Mouse (Mus musculus): ENCODE results near the gene Nasp. TPM values are rescaled to one million over a fixed set of nuclear protein-coding genes. Genes with fewer than 3 reads are reported as not detected.

Nasp gene
- polyA plus RNA-seq, 1 experiment from 2014 or later = 203 TPM

GRCm38 (mm10) chr4:116555413-116556300 is 72.1 kb downstream of the Nasp start, which contains the start of gene Tmem69:
TSS of gene Tmem69 (minus strand) at chr4:116555936.
- peaks cover 21% of the 10 kb centered on the region for H3K36me3 ChIP-seq
- peak within 1 kb of the TSS; percentile 88 for H3K27ac ChIP-seq
- no peaks in the 10 kb centered on the region for H3K9me3 ChIP-seq
- peaks cover 24% of the 10 kb centered on the region for H3K4me1 ChIP-seq
- peak within 1 kb of the TSS; percentile 91 for H3K4me3 ChIP-seq
- no peaks in the 10 kb centered on the region for H3K27me3 ChIP-seq
- H3K4me2 ChIP-seq (replicated peaks) = peak within 1 kb of the TSS; percentile 74
- H3K9ac ChIP-seq = peak within 1 kb of the TSS; percentile 86
- ATAC-seq (ENCODE audit: low FRiP score, low read depth) = no peak
- 2% methylated on average over 23 of the region's 23 CpGs for WGBS

DNA sequence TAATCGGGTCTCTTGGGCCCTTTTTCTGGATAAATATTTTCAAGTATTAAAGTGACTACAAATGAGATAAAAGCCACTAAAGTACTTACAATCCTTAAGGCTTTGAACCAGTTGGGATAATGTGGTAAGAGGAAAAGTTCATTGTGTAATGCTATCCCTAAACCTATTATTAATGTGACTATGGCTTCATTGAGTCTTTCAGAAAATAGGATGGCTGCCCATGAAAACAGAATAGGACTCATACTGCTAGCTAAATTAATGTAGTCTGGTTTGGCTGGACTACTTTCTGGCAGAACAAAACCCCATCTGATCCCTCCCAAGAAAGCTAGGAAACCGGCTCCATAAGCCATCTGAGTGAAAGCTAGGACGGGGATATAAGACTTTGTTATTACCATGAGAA is 74.7 kb downstream of the Nasp start:
- no peak for ATAC-seq (ENCODE audit: low FRiP score, low read depth)
- H3K27ac ChIP-seq = no peak overlapping the region
- H3K9ac ChIP-seq = no peak overlapping the region
- H3K4me3 ChIP-seq = no peak overlapping the region
- no peaks in the 10 kb centered on the region for H3K27me3 ChIP-seq
- H3K9me3 ChIP-seq = no peaks in the 10 kb centered on the region
- 0 out of 2 replicates have a peak, but pooled peaks cover 4% of the 10 kb centered on the region for H3K4me1 ChIP-seq
- peaks cover 17% of the 10 kb centered on the region for H3K36me3 ChIP-seq
- no peak overlapping the region for H3K4me2 ChIP-seq (replicated peaks)
- WGBS = 86% methylated on average over 3 of the region's 3 CpGs

Other genes with a start within 250 kb of the Nasp start
- 14.7 and 15.1 TPM in 2 replicates for gene Mast2, start 163.8 kb downstream of the Nasp start, polyA plus RNA-seq (2015; fragmentation: Nextera tagmentation; extraction: Ambion mirVana)
- 15.6 and 16.5 TPM in 2 replicates for gene Ipp, start 120.4 kb downstream of the Nasp start, polyA plus RNA-seq (2015; fragmentation: Nextera tagmentation; extraction: Ambion mirVana)
- gene Tmem69, start 72.0 kb downstream of the Nasp start, polyA plus RNA-seq (2015; fragmentation: Nextera tagmentation; extraction: Ambion mirVana) = 20.4 and 20.8 TPM in 2 replicates
- 32.1 and 34.8 TPM in 2 replicates for gene Gpbp1l1, start 70.3 kb downstream of the Nasp start, polyA plus RNA-seq (2015; fragmentation: Nextera tagmentation; extraction: Ambion mirVana)
- gene Ccdc17, start 31.3 kb downstream of the Nasp start, polyA plus RNA-seq (2015; fragmentation: Nextera tagmentation; extraction: Ambion mirVana) = 2.1 and 3.1 TPM in 2 replicates
- gene Akr1a1, start 23.7 kb upstream of the Nasp start, polyA plus RNA-seq (2015; fragmentation: Nextera tagmentation; extraction: Ambion mirVana) = 774 and 800 TPM in 2 replicates
- 1,184 and 1,195 TPM in 2 replicates for gene Prdx1, start 57.6 kb upstream of the Nasp start, polyA plus RNA-seq (2015; fragmentation: Nextera tagmentation; extraction: Ambion mirVana)
- gene Mmachc, start 80.5 kb upstream of the Nasp start, polyA plus RNA-seq (2015; fragmentation: Nextera tagmentation; extraction: Ambion mirVana) = 25.0 and 27.1 TPM in 2 replicates
- gene Ccdc163, start 80.6 kb upstream of the Nasp start, polyA plus RNA-seq (2015; fragmentation: Nextera tagmentation; extraction: Ambion mirVana) = 23.8 and 27.5 TPM in 2 replicates
- gene Tesk2, start 93.0 kb upstream of the Nasp start, polyA plus RNA-seq (2015; fragmentation: Nextera tagmentation; extraction: Ambion mirVana) = 10.9 and 11.4 TPM in 2 replicates
- gene Toe1, start 179.7 kb upstream of the Nasp start, polyA plus RNA-seq (2015; fragmentation: Nextera tagmentation; extraction: Ambion mirVana) = 40.4 and 41.2 TPM in 2 replicates
- 18.2 and 19.4 TPM in 2 replicates for gene Mutyh, start 179.8 kb upstream of the Nasp start, polyA plus RNA-seq (2015; fragmentation: Nextera tagmentation; extraction: Ambion mirVana)
- gene Hpdl, start 193.8 kb upstream of the Nasp start, polyA plus RNA-seq (2015; fragmentation: Nextera tagmentation; extraction: Ambion mirVana) = 1.0 TPM in 2 replicates
- 0.57 and 0.62 TPM in 2 replicates for gene Zswim5, start 249.4 kb upstream of the Nasp start, polyA plus RNA-seq (2015; fragmentation: Nextera tagmentation; extraction: Ambion mirVana)